Mouse (Mus musculus): ENCODE measurements around the gene Slc25a12.

- TF ChIP-seq CTCF (IDR thresholded peaks at IDR 0.05; ENCODE audit: extremely low read depth, insufficient read length, insufficient replicate concordance, low read depth, low read length) = no peak
- TF ChIP-seq POLR2A (IDR thresholded peaks at IDR 0.05; ENCODE audit: low read depth, low read length) = no peak
Observed at GRCm38 (mm10) chr2:71336209-71336608, 31.3 kb downstream of the Slc25a12 start.

Data from small intestine, adult 2 months (tissue).